Mouse (Mus musculus) E14TG2a.4 (cell line): ENCODE measurements around the gene Carmil1.

Experiments
- CTCF ChIP-seq: conservative IDR thresholded peaks from 2 replicates; pipeline ENCODE4 v1.5.1; 2014; ENCODE audit warnings: low read length
- NANOG ChIP-seq: IDR thresholded peaks from 2 replicates; pipeline ENCODE4 v1.6.1; 2014; ENCODE audit warnings: borderline replicate concordance, low read length, mixed read lengths

DNA sequence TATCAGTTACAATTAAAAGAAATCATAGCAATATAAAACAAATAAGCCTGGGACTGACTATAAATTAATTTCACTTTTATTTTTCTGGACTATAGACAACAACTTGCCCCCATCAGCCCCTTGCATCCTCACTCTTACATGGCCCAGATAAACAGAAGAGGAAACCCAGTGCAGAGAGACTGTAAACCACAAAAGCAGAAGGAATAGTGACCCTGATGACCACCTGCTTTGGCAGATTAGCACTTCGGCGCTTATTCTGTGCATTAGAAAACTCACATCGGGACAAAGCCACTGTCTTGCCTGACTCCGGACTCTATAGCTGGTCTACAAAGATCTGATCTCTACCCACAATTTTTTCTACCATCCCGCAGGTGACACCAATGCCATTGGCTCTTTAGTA is 188.5 kb downstream of the Carmil1 start:
- TF ChIP-seq CTCF (no peak), NANOG (no peak)
